Mouse (Mus musculus) kidney, postnatal 4 days (tissue): ENCODE data around the gene Hist1h3f.
A peak's percentile ranks its signal among the peaks of the same experiment; 100 is the strongest.
"Not testable (repeated sequence)": the region's sequence is repeated elsewhere in the genome, so short reads cannot be mapped to it uniquely, and the experiment has no call there.

Source experiments
- DNase-seq, 2 experiments: peaks; one replicate each; pipeline ENCODE4 v3.0.0; 2021; ENCODE audit warnings: mixed read lengths in 2 of 2

Hist1h3f gene

DNA sequence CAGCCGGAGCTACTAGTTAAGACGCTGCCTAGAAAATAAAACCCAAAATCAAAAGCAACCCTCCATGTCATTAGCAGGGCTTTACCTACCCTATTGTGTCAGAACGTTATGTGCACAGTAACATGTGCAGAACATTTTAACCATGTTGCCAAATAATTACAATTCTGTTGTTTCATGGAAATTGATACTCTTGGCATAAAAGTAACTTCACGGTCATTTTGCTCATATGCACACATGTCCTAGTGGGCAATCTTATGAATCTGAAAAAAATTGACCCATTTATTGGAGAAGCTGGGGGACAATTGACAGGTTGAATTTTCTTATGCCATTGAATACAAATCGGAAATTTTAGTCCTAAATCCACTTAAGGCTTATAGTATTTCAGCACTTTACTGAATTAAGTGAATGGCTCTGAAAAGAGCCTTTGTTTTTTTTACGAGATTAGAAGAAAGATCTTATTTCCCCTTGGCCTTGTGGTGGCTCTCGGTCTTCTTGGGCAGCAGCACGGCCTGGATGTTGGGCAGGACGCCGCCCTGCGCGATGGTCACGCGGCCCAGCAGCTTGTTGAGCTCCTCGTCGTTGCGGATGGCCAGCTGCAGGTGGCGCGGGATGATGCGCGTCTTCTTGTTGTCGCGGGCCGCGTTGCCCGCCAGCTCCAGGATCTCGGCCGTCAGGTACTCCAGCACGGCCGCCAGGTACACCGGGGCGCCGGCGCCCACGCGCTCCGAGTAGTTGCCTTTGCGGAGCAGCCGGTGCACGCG, 26.6 kb downstream of the Hist1h3f start:
- not testable (repeated sequence) for DNase-seq

DNA sequence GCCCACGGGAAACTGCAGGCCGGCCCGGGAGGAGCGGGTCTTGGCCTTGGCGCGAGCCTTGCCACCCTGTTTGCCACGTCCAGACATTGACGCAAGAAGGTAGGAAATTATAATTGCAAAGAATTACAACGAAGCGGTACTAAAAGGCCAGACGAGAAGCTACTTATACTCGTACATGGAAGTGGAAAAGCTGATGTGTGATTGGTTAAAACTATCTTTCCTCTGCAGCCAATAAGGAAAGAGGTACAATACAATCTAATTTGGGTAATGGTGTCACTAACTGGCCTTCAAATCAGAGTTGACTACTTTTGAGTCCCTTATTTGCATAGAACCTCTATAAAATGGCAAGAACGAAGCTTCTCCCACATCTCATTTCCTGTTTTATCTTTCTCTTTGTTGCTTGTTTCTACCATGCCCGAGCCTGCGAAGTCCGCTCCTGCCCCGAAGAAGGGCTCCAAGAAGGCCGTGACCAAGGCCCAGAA, 27.2 kb downstream of the Hist1h3f start, which contains the start of the genes Hist1h2ae and Hist1h2bg:
TSS of gene Hist1h2ae (minus strand) at position 199 of the 482 bp plus-strand sequence.
TSS of gene Hist1h2bg (plus strand) at position 375 of the 482 bp plus-strand sequence.
- DNase-seq: peak; percentile 64 to 79

DNA sequence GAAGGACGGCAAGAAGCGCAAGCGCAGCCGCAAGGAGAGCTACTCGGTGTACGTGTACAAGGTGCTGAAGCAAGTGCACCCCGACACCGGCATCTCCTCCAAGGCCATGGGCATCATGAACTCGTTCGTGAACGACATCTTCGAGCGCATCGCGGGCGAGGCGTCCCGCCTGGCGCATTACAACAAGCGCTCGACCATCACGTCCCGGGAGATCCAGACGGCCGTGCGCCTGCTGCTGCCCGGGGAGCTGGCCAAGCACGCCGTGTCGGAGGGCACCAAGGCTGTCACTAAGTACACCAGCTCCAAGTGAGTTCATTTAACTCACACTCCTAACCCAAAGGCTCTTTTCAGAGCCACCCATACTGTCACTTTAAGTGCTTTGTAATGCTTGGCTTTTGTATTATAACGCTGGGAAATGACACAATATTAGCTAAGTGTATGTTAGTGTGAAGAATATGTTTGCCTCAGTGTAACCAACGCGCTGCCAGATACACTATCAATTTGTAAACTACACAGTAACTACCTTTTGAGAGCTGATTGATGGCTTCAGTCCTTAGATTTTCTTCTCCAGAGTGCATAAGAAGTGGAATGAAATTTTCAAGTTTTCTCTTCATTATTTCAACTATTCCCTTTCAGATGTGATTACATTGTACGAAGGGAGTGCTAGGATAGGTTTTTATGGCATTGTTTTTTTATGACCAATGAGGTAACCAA, 27.8 kb downstream of the Hist1h3f start:
- DNase-seq: peak in 1 of 2 experiments; percentile 39

DNA sequence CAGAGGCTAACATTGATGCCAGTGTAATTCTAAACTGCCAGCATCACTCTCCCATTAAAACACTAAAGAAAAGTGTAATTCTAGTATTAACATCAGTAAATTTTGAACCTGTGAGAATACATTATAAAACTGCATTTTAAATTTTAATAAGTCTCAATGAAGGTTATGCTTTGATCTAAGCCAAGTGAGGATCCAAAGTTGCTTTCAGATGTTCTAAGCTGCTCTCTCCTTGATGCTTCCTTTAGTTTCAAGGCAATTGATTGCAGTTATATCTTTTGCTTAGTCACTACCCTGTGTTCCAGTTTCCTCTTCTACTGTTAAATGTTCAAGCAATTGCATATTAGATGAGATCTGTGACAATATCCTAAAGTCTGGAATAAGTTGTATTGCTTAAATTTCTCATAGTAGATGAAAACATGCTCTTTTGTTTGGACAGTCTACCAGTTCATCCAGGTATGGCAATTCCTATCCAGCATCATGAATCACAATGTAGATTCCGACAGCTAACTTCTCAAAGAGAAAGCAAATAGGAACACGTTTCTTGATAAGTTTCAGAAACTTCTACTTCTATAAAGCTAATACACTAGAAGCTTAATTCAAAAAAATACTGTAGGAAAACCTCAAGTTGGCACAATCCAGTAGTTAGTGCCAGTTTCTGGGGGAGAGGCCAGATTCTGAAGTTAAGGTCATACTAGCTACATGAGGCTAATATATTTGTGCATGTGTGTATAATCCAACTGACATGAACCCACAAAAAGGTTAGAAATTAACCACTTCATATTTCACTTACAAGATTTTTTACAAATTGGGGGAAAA, 28.6 kb downstream of the Hist1h3f start:
- no peak for DNase-seq

DNA sequence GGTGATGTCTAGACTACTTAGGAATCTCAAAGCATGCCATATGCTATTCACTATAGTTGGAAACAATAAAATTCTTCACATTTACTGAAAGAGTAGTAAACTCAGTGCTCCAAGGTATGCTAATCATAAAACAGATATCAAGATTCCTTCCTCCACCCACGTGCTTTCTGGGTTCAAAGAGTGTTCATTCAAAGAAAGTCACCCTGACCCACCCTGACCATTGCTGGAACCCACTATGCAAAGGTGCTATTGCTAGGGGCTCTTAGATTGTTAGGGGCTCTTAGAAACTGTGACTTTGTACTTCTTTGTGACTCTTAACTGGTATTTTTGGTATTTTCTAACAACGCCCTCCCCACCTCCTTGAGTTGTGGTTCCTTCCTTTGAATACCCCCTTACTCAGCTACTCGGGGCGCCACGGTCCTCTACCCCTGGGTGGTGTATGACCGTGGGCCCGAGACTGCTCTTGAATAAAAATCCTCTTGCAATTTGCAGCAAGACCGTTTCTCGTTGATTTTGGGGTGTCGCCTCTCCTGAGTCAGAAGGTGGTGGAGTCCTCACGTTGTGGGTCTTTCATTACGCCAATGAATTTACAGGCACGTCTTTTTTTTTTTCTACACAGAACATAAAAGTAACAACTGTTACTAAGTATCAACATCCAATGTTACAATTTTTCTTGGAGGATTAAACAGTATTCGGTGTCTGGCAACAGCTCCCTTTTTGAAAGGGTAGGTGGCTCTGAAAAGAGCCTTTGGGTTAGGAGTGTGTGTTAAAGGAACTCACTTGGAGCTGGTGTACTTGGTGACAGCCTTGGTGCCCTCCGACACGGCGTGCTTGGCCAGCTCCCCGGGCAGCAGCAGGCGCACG, 29.4 kb downstream of the Hist1h3f start:
- peak in 1 of 2 experiments; percentile 18 for DNase-seq

DNA sequence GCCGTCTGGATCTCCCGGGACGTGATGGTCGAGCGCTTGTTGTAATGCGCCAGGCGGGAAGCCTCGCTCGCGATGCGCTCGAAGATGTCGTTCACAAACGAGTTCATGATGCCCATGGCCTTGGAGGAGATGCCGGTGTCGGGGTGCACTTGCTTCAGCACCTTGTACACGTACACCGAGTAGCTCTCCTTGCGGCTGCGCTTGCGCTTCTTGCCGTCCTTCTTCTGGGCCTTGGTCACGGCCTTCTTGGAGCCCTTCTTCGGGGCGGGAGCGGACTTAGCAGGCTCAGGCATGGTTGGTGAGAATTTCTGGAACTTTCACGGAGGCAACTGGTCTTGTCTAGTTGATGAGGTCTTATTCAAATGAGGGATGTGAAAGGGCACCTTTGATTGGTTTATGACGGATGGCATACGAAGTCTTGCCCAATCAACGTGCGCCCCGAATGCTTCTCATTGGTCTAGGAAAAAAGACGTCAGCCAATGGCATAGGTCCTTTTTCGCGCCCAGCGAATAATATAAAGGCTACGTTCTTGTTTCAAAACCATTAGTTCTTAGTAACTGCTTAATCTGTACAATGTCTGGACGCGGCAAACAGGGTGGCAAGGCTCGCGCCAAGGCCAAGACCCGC, 30.2 kb downstream of the Hist1h3f start, which contains the start of the genes Hist1h2bf and Hist1h2ad:
TSS of gene Hist1h2bf (minus strand) at position 299 of the 627 bp plus-strand sequence.
TSS of gene Hist1h2ad (plus strand) at position 484 of the 627 bp plus-strand sequence.
- DNase-seq: peak; percentile 88 to 94

DNA sequence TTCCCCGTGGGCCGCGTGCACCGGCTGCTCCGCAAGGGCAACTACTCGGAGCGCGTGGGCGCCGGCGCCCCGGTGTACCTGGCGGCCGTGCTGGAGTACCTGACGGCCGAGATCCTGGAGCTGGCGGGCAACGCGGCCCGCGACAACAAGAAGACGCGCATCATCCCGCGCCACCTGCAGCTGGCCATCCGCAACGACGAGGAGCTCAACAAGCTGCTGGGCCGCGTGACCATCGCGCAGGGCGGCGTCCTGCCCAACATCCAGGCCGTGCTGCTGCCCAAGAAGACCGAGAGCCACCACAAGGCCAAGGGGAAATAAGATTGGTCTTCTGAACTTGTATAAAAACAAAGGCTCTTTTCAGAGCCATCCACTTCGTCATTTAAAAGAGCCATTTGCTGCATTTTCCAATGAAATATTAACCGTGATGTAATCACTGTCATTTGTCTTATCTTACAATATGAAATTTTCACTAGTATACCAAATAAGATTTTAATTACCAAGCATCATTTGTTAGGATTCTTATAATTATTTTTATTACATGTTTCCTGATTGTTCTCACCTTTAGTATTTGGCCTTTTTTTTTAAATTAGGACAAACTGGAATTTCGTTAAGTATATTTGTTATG, 30.8 kb downstream of the Hist1h3f start:
- DNase-seq: not testable (repeated sequence)

DNA sequence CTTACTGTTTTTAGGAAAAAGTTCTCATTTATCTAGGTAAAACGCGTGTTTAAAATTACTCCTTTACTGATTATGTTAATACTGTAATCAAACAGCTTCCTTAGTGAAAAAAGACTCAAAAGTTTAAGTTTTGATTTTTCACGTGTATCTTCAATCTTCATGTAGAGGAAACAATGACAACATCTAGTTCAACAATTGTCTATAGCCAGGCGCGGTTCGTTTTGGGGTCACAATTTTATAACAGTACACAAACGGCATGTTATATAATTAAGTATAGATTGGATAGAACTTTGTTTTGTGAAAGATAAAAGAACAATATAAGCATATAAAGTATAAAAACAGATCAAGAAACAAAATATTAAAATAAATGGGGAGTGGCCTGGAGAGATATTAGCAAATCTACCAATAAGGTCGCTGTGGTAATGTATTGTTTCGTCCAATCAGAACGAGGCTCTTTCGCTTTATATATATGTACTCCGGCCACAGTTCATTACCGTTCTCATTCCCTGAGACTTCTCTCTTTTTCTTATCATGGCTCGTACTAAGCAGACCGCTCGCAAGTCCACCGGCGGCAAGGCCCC, 31.5 kb downstream of the Hist1h3f start, which contains the start of gene Hist1h3d:
TSS of gene Hist1h3d (plus strand) at position 493 of the 581 bp plus-strand sequence.
- peak in 1 of 2 experiments; percentile 66 for DNase-seq

DNA sequence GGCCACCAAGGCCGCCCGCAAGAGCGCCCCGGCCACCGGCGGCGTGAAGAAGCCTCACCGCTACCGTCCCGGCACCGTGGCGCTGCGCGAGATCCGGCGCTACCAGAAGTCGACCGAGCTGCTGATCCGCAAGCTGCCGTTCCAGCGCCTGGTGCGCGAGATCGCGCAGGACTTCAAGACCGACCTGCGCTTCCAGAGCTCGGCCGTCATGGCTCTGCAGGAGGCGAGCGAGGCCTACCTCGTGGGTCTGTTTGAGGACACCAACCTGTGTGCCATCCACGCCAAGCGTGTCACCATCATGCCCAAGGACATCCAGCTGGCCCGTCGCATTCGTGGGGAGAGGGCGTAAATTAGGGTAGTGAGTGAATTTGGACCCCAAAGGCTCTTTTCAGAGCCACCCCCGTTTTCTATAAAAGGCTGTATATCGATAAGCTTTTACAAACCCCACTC, 32.0 kb downstream of the Hist1h3f start:
- peak in 1 of 2 experiments; percentile 39 for DNase-seq

DNA sequence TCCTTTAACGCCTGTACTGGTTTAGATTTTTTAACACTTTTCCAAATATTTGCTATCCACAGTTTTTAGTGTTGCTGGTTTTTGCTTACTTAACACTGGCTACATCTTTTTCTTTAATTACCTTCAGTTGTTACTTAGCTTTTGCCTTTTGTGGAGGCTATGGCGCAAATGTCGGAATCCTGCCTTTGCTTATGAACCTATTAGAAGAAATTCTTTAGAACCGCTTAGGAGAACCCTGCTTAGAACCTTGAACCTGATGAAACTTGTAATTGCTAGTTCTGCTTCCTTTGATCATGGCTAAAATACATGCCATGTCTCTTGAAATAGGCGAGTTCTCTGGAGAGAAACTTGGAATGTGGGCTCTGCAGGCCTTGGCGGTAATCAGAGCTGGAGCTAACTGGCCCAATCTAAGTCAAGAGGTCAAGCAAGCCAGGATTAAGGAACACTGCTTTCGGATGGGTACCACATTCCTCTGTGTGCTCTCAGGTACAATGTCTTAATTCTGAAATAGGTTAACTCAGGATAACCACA, 32.6 kb downstream of the Hist1h3f start:
- peak in 1 of 2 experiments; percentile 22 for DNase-seq

DNA sequence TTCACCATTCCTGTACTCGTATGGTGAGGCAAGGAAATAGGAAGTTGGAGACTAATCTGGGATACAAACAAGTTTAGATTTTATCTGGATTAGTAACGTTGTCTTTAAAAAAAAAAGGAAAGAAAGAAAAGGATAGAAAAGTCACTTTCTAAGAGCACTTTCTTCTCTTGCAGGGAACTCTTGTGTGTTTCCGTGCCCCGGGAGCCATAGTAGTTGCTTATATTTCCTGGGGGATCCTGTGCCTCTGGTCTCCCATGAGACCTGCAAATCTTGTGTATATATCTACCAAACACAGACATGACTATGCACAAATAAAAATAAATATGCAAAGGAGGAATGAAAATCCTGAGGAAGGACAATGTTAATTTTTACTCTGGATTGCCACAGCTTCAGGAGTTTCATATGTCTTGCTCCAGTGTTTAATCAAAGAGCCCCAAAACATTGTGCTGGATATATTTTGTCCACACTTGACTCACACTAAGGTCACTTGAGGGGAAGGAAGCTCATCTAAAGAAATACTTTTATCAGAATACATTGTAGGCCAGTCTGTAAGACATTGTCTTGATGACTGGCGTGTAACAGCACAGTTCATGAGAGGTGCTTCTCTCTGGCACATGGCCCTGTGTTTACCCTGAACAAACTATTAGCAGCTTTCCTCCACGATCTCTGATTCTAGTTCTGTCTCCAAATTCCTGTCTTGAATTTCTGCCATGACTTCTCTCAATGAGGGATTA, 33.2 kb downstream of the Hist1h3f start:
- no peak for DNase-seq

DNA sequence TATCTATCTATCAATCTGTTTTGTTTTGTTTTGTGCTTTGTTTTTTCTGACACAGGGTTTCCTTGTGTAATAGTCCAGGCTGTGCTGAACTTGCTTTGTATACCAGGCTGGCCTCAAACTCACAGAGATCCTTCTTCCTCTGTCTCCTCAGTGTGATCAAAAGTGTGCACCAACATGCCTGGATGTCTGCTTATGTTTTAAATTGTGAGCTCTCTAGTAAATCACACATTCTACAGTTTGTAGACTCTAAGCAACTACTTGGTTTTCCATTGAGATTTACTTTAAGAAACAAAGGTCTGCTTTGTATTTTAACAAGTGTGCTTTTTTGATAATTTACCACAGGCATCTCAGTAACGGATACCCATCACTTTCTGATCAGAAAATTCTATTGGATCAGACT, 34.0 kb downstream of the Hist1h3f start:
- no peak for DNase-seq

DNA sequence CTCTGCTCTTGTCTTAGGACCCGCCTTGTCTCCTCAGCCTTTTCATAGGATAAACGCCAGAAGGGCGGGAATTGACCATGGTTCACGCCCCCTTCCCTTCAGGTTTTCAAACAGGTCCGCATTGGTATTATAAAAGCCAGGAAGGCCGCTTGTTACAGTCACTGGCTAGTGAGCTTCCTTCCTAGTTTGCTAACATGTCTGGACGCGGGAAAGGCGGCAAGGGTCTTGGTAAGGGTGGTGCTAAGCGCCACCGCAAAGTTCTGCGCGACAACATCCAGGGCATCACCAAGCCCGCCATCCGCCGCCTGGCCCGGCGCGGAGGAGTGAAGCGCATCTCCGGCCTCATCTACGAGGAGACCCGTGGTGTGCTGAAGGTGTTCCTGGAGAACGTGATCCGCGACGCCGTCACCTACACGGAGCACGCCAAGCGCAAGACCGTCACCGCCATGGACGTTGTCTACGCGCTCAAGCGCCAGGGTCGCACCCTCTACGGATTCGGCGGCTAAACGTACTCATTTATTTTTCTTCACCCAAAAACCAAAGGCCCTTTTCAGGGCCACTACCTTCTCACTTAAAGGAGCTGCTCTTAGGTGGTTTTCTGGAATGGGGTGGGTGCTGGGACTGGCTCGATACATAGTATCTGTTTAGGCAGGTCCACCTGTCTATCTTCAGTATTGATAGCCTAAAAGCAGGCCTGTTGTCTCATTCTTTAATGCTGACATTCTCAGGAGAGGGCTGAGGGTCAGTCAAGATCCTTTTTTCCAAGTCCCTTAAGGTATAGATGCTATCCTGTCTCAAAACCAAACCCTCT, 37.8 kb downstream of the Hist1h3f start, which contains the start of gene Hist1h4d:
TSS of gene Hist1h4d (plus strand) at position 191 of the 811 bp plus-strand sequence.
- peak; percentile 92 to 94 for DNase-seq

DNA sequence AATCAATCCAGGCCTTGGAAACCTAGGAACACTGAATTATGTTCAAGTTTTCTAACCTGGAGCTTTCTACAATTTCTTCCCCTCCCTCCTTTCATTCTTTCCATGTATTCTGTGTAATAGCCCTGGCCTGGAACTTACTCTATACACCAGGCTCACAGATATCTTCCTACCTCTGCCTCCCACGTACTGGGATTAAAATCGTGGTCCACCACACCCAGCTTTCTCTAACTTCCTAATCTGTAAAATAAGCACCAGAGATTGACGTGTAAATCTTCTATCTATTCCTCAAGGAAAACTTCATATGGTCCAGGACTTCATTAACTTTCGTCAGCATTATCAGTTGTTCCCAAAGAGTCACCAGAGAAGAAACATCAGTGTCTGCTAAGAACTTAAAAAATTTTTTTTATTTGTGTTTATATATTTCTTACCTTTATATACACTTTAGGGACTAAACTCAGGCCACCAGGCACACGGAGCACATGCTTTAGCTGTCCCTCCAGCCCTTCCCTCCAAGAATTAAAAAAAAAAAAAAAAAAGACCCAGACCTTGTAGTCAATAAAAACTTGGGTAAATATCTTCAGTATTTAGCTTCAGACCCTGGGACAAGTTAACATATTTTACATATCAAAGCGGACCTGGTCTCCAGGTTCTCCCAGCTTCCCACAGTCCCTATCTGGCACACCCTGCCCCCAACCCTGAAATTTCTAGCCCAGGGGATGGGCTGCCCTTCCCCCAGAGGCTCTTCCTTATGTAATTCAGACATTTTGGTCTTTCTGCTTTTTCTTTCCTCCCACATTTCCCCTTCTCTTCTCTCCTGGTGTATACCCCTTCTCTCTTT, 38.6 kb downstream of the Hist1h3f start:
- no peak for DNase-seq

DNA sequence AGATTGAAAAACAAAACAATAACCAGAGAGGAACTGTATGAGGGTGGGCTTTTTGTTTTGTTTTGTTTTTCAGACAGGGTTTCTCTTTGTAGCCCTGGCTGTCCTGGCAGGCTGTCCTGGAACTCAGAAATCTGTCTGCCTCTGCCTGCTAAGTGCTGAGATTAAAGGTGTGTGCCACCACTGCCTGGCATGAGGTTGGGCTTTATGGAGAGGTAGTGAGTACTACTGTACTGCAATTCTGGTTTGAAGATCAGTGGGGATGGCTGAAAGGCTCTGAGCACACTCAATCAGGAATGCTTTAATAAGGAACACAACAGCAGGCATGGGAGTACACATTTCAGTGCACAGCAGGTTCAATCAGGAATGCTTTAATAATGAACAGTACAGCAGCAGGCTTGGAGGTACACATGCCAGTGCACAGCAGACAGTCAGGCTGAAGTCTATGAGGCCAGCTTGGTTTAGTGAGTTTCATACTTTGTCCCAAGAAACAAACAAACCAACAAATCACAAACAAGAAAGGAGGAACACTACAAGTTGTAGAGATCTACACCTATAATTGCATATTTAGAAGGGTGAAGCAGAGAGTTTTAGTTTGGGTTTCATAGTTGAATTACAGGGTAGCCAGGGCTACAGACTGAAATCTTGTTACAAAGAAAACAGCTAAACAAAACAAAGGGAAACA, 39.7 kb downstream of the Hist1h3f start:
- DNase-seq: no peak

DNA sequence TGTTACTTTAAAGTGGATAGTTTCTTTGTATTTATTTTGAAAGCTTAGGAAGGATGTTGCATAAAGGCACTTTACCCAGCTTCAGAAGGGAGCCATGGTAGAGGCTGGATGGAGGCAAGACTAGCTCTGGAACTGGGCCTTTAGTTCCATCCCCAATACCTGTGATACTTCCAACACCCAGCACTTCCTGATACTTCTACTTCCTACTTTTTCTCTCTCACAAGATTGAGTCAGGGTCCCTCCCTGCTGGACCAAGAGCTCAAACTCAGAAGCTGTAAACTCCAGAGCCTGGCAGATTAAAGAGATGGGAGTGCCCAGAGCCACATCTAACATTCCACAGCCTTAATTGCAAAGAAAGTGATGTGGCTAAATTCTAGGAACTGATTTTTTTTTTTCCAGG, 40.5 kb downstream of the Hist1h3f start:
- peak in 1 of 2 experiments; percentile 37 for DNase-seq
